Mouse (Mus musculus): ENCODE data around the gene Fkbp5.

DNA sequence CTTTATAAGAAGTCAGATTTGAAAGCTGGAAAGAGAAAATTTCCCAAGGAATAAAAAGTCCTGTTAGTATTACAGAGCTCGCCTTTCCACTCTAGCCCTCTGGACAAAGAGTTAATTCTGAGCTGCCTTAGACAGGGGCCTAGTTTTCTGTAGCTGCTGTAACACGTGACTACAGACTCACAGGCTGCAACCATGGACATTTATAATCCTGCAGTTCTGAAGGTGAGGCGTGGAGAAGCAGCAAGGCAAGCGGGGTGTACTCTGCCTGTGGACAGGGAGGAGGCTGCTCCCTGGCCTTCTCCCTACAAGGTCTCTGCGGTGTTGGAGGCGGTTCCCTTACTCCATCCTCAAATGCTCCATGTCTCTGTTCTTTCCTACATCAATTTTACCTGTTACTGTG, 64.4 kb downstream of the Fkbp5 start:
- TF ChIP-seq CTCF (IDR thresholded peaks at IDR 0.05; ENCODE audit: low read depth) (no peak), EP300 (IDR thresholded peaks at IDR 0.05; ENCODE audit: low read depth) (no peak)
